Mouse (Mus musculus) bone marrow, adult 2 months (tissue): ENCODE measurements around the gene Med12l.

ENCODE experiments used
- CTCF ChIP-seq: fragments of 200-500 bp; IDR thresholded peaks from 2 replicates; pipeline ENCODE4 v1.5.1; 2011; ENCODE audit warnings: low read length, control low read depth; ENCODE audit not compliant: control insufficient read depth, insufficient read depth
- POLR2A ChIP-seq: fragments of 200-500 bp; IDR thresholded peaks from 2 replicates; pipeline ENCODE4 v1.6.1; 2011; ENCODE audit warnings: low read depth, mild to moderate bottlenecking, control low read depth, low read length, borderline replicate concordance; ENCODE audit not compliant: control insufficient read depth

- TF ChIP-seq CTCF (no peak), POLR2A (no peak)
Observed at GRCm38 (mm10) chr3:59097421-59097820, 91.8 kb downstream of the Med12l start.
